Mouse (Mus musculus): ENCODE data around the gene Eif4b. TPM values are rescaled to one million over a fixed set of nuclear protein-coding genes. Genes with fewer than 3 reads are reported as not detected.
A peak's percentile ranks its signal among the peaks of the same experiment; 100 is the strongest.

Gene Eif4b
- polyA plus RNA-seq, 1 experiment = 100 TPM

DNA sequence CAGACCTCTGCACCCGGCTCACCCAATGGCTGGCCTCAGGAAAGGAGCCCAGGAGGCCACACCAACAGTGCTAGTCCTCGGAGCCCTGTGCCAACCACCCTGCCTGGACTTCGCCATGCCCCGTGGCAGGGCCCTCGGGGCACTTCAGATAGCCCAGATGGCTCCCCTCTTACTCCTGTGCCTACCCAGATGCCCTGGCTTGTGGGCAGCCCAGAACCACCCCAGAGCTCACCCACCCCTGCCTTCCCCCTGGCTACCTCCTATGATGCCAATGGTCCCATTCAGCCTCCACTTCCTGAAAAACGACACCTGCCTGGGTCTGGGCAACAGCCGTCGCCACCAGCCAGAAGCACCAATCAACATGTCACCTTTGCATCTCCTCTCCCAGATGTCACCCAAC, 39.3 kb downstream of the Eif4b start:
- Histone ChIP-seq H3K4me1 (ENCODE audit: control insufficient read depth, insufficient read depth, low read length) (peaks cover under 1% of the 10 kb centered on the region; the same call in 1 of the 2 replicates), H3K4me3 (ENCODE audit: insufficient read depth, low read length) (no peak overlapping the region), H3K27ac (ENCODE audit: insufficient read depth, low read length) (no peak overlapping the region)
- TF ChIP-seq CTCF (IDR thresholded peaks at IDR 0.05; ENCODE audit: extremely low read depth, insufficient read depth, low read length) = no peak
- TF ChIP-seq POLR2A (IDR thresholded peaks at IDR 0.05; ENCODE audit: extremely low read depth, insufficient read depth, low read length) = no peak

DNA sequence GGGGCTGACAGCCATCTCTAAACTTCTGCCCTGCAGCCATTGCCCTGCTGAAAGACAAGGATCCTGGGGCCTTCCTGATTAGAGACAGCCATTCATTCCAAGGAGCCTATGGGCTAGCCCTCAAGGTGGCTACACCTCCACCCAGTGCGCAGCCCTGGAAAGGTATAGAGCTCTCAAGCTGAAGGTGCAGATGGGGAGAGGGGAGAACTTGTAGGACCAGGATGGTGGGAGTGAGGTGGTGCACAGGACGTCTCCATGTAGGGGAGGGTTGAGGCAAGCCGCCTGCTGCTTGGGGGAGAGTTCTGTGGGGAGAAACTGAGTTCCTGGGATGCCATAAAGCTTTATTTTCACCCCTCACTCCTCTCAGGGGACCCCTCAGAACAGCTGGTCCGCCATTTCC, 40.1 kb downstream of the Eif4b start:
- TF ChIP-seq CTCF (IDR thresholded peaks at IDR 0.05; ENCODE audit: extremely low read depth, insufficient read depth, low read length) (no peak), POLR2A (IDR thresholded peaks at IDR 0.05; ENCODE audit: extremely low read depth, insufficient read depth, low read length) (no peak)
- H3K4me1 ChIP-seq (ENCODE audit: control insufficient read depth, insufficient read depth, low read length) = no peaks in the 10 kb centered on the region

DNA sequence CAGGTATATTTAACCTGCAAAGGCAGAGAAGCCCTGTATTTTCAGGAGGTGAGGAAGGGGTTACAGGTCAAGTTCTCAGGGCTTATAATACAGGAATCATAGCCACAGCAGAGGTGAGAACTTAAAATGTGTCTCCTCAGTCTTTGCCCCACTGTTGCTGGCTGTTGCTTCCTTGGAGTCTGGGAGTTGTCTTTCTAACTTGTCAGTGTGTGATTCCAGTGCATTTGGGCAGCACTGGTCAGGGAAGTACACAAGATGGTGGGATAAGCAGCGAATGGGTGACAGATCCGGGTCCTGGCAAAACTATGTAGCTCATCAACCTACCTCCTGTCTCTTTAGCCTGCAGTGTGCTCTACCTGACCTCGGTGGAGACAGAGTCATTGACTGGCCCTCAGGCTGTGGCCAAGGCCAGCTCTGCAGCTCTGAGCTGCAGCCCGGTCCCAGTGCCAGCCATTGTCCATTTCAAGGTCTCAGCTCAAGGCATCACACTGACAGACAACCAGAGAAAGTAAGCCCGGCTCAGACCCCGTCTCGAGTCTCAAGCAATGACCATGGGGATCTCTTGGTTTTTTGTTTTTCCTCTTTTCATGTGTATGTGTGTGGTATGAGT, 41.2 kb downstream of the Eif4b start:
- TF ChIP-seq POLR2A (IDR thresholded peaks at IDR 0.05; ENCODE audit: extremely low read depth, insufficient read depth, low read length) (no peak), CTCF (IDR thresholded peaks at IDR 0.05; ENCODE audit: extremely low read depth, insufficient read depth, low read length) (no peak)
- Histone ChIP-seq H3K4me1 (ENCODE audit: control insufficient read depth, insufficient read depth, low read length) (no peaks in the 10 kb centered on the region), H3K4me3 (ENCODE audit: insufficient read depth, low read length) (no peak overlapping the region), H3K27ac (ENCODE audit: insufficient read depth, low read length) (no peak overlapping the region)

More for the DNA sequence above, 40.1 kb downstream of the Eif4b start:
- H3K27ac ChIP-seq (ENCODE audit: insufficient read depth, low read length) = no peak overlapping the region
- no peak overlapping the region for H3K4me3 ChIP-seq (ENCODE audit: insufficient read depth, low read length)

DNA sequence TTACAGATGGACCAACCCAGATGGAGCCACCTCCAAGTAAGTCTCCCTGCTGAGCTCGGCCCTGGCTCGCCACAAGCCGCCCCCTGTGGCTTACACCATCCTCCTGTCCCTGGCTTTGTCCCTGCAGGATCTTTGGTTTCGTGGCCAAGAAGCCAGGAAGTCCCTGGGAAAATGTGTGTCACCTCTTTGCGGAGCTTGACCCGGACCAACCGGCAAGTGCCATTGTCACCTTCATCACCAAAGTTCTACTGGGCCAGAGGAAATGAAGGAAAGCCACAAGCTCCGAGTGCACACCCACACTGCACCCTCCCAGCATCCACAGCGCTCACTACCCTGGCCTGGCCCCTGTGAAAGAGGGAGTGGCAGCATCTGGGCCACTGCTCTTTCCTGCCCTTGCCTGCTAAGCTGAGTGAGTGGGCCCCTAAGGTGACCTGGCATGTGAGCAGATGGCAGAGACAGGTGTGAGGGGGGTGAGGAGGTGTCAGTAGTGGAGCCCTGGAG, 42.2 kb downstream of the Eif4b start:
- Histone ChIP-seq H3K4me1 (ENCODE audit: control insufficient read depth, insufficient read depth, low read length) (no peaks in the 10 kb centered on the region), H3K27ac (ENCODE audit: insufficient read depth, low read length) (no peak overlapping the region), H3K4me3 (ENCODE audit: insufficient read depth, low read length) (no peak overlapping the region)
- TF ChIP-seq POLR2A (IDR thresholded peaks at IDR 0.05; ENCODE audit: extremely low read depth, insufficient read depth, low read length) (no peak), CTCF (IDR thresholded peaks at IDR 0.05; ENCODE audit: extremely low read depth, insufficient read depth, low read length) (no peak)

DNA sequence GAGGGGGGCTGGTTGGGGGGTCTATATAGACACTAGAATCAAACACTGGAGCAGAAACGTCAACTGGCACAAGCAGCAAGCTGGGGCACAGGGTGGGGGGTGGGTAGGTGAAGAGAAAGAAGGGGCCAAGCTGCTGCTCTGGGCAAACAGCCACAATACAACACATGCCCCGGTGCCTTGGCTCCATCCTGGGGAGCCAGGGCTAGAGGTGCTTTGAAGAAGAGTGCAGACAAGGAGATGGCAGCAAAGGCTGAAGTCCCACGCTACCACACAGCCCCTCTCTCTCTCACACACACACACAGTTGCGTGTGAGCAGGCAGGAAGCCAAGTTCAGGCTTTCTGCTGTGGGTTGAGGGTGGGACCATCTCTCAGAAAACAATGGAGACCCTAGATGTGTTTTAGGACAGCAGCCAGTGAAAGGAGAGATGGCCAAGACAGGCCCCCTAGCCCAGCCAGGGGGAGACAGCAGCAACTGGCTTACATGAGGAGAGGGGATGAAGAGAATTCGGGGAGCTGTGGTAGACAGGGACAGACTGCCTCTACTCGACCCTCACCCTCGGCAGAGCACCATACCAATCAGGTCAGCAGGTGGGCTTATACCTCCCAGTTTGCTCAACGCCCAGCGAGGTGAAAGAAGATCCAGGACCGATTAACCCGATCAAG, 43.3 kb downstream of the Eif4b start:
- Histone ChIP-seq H3K27ac (ENCODE audit: insufficient read depth, low read length) (no peak overlapping the region), H3K4me3 (ENCODE audit: insufficient read depth, low read length) (no peak overlapping the region), H3K4me1 (ENCODE audit: control insufficient read depth, insufficient read depth, low read length) (no peaks in the 10 kb centered on the region)
- TF ChIP-seq CTCF (IDR thresholded peaks at IDR 0.05; ENCODE audit: extremely low read depth, insufficient read depth, low read length) = no peak
- TF ChIP-seq POLR2A (IDR thresholded peaks at IDR 0.05; ENCODE audit: extremely low read depth, insufficient read depth, low read length) = no peak

DNA sequence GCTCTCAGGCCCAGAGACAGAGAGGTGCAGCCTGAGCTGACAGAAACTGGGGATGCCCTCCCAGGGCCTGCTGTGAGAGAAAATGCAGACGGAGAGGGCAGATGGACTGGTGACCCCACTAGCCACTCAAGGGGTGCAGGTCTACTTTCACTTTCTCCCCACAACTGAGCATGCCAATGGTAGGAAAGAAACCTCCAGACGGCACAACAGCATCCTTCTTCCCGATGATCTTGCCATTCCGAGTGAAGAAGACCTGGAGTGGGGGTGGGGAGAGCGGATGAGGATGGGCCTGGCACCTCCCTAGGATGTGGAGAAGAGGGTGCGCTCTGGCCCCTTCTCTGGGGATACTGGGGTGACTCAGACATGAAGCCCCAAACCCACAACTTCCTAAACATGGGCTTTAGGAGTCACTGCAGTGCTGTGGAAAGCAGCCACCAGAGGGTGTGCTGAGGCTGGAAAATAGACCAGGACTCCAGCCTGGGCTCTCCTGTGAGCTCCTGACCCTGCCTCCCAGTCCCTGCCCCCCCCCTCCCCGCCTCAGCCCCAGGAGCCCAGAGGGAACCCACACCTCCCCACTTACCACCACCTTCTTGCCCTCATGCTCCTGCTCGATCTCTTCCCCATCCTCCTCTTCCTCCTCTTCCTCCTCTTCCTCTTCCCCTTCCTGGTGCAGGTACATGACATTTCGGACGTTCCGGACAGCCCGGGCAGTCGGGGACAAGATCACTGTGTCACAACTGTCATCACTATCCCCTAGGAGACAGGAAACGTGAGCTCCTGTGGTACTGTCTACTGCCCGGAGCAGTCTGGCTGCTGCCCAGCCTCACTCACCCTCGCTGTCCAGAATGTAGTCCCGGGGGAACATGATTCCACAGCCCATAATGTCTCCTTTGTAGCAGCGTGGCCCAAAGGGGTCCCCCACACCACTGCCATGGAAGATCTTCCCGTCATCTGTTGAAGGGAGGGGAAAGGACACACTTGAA, 44.2 kb downstream of the Eif4b start:
- no peaks in the 10 kb centered on the region for H3K4me1 ChIP-seq (ENCODE audit: control insufficient read depth, insufficient read depth, low read length)
- TF ChIP-seq CTCF (IDR thresholded peaks at IDR 0.05; ENCODE audit: extremely low read depth, insufficient read depth, low read length) (peak; percentile 35), POLR2A (IDR thresholded peaks at IDR 0.05; ENCODE audit: extremely low read depth, insufficient read depth, low read length) (no peak)

DNA sequence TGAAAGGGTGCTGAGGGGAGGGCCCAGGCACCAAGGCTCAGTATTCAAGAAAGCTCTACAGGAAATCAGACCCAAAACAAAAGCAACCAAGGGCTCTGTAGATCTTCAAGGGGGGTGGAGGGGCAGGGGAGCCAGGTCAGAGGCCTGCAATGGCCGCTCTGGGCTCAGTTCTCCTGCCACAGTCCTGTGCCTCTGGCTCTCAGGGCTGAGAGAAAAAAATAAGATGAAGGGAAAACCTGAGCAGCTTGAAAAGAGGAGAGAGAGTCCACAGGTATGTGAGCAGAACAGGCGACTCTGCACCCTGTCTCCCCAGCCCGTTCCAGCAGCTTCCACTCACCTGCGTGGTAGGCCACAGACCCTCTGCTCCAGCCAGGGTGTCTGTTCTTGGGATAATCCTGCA, 45.0 kb downstream of the Eif4b start:
- Histone ChIP-seq H3K27ac (ENCODE audit: insufficient read depth, low read length) (no peak overlapping the region), H3K4me3 (ENCODE audit: insufficient read depth, low read length) (no peak overlapping the region), H3K4me1 (ENCODE audit: control insufficient read depth, insufficient read depth, low read length) (no peaks in the 10 kb centered on the region)
- TF ChIP-seq POLR2A (IDR thresholded peaks at IDR 0.05; ENCODE audit: extremely low read depth, insufficient read depth, low read length) = no peak
- TF ChIP-seq CTCF (IDR thresholded peaks at IDR 0.05; ENCODE audit: extremely low read depth, insufficient read depth, low read length) = no peak

More for the DNA sequence above, 44.2 kb downstream of the Eif4b start:
- H3K4me3 ChIP-seq (ENCODE audit: insufficient read depth, low read length) = no peak overlapping the region
- no peak overlapping the region for H3K27ac ChIP-seq (ENCODE audit: insufficient read depth, low read length)

DNA sequence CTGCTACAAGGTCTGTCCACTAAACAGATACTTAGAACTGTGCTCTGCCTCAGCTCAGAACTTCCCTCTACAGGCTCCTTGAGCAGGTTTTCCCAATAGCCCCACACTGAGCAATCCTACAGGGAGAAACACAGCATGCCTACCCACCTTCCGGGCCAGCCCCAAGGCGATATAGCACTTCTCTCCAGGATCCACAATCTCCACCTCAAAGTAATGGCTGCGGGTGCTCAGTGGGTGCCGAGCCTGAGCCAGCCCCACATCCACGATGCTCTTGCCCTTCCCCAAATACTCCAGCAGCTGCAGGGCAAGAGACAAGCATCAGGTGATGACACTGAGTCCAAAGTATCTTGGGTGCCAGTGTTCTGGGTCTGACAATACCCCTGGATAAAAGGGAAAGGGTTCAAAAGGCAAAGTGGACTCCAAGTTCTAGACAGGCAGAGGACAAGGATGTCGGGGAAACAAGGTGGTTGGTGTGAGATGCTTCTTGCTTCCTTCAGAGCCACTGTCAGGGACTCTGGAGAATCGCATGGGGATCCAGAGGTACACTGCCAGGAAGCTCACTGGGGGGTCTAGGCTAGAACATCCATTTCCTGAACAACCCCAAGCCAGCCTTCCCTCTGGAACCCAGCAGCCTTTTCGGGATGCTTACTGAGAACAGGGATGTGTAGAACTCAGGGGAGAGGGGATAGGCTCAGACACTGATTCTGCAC, 45.7 kb downstream of the Eif4b start:
- no peaks in the 10 kb centered on the region for H3K4me1 ChIP-seq (ENCODE audit: control insufficient read depth, insufficient read depth, low read length)
- H3K27ac ChIP-seq (ENCODE audit: insufficient read depth, low read length) = no peak overlapping the region
- H3K4me3 ChIP-seq (ENCODE audit: insufficient read depth, low read length) = no peak overlapping the region
- TF ChIP-seq CTCF (IDR thresholded peaks at IDR 0.05; ENCODE audit: extremely low read depth, insufficient read depth, low read length) = no peak
- TF ChIP-seq POLR2A (IDR thresholded peaks at IDR 0.05; ENCODE audit: extremely low read depth, insufficient read depth, low read length) = no peak

DNA sequence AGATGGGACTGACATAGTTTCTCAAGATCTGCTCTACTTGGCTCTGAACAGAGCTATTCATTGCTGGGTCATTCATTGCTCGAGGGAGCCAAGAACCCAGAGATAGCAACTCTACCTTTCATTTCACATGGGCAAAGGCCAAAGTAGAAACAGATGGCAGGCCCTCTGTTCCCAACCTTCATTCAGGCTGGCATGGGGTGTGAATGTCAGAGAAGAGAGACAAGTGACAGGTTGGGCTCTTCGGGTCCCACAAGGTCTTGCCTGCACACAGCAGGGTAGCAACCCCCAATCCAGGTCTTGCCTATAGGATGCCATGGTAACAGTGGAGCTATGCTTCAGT, 46.2 kb downstream of the Eif4b start:
- H3K4me1 ChIP-seq (ENCODE audit: control insufficient read depth, insufficient read depth, low read length) = no peaks in the 10 kb centered on the region
- TF ChIP-seq CTCF (IDR thresholded peaks at IDR 0.05; ENCODE audit: extremely low read depth, insufficient read depth, low read length) (no peak), POLR2A (IDR thresholded peaks at IDR 0.05; ENCODE audit: extremely low read depth, insufficient read depth, low read length) (no peak)
- no peak overlapping the region for H3K4me3 ChIP-seq (ENCODE audit: insufficient read depth, low read length)
- H3K27ac ChIP-seq (ENCODE audit: insufficient read depth, low read length) = no peak overlapping the region

Data from cortical plate, adult 2 months (tissue).